Mouse (Mus musculus) bone marrow, adult 2 months (tissue): ENCODE measurements around the gene Olfr827.

ENCODE experiments used
- CTCF ChIP-seq: fragments of 200-500 bp; IDR thresholded peaks from 2 replicates; pipeline ENCODE4 v1.5.1; 2011; ENCODE audit warnings: low read length, control low read depth; ENCODE audit not compliant: control insufficient read depth, insufficient read depth
- POLR2A ChIP-seq: fragments of 200-500 bp; IDR thresholded peaks from 2 replicates; pipeline ENCODE4 v1.6.1; 2011; ENCODE audit warnings: low read depth, mild to moderate bottlenecking, control low read depth, low read length, borderline replicate concordance; ENCODE audit not compliant: control insufficient read depth

DNA sequence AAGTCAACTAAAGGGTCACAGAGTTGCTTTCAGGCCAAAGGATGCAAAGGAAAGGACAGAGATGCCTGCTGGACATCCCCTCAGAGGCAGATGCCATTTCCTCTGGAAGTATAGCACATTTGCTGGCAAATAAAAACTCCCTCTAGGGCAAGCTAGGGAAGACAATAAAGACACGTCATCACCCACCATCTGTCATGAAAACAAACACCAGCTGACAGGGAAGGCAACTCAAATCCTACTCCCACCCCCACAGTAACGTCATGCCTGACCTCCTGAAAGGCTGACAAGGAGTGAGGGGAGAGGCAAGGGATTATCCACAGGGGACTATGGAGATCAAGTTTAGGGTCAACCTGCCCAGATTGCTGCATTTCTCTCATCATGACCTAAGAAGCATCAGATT, 30.1 kb upstream of the Olfr827 start:
- no peak for TF ChIP-seq POLR2A
- no peak for TF ChIP-seq CTCF
